Mouse (Mus musculus): ENCODE measurements around the gene Gpr18.

- TF ChIP-seq CTCF (IDR thresholded peaks at IDR 0.05; ENCODE audit: extremely low read depth, insufficient read depth, low read length) (no peak), POLR2A (IDR thresholded peaks at IDR 0.05; ENCODE audit: extremely low read depth, insufficient read depth, low read length) (no peak)
These were observed 49.0 kb downstream of the Gpr18 start for GRCm38 (mm10) chr14:121866574-121866973.

Data from cortical plate, adult 2 months (tissue).